Mouse (Mus musculus) erythroblast, embryonic 14.5 days (primary cell): ENCODE data around the gene Atxn1.

Experiments
- GATA1 ChIP-seq: IDR thresholded peaks from 2 replicates; pipeline ENCODE4 v1.6.1; 2012; ENCODE audit warnings: low read length, inconsistent platforms, mixed read lengths
- TAL1 ChIP-seq: IDR thresholded peaks from 3 replicates; pipeline ENCODE4 v1.6.1; 2012; ENCODE audit warnings: low read length, inconsistent platforms, mixed read lengths

DNA sequence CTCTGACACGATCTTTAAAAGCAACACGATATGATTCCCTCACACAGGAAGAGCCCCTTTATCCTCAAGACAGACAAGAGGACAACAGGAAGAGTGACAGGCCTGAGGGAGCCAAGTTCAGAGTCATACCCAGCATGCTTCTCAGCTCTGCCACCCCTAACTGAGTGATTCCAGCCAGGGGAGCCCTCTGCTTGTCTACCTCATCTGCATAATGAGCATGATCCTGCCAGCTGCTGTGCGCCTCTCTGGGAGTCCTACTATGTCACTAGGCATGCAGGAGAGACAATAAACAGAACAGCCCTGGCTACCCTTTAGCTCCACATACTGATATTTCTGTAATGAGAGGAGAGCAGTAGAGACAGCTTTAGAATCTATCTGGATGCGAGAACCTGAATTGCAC is 228.6 kb downstream of the Atxn1 start:
- TF ChIP-seq GATA1 (no peak), TAL1 (no peak)
